Mouse (Mus musculus): ENCODE results near the gene Ubr4. TPM values are rescaled to one million over a fixed set of nuclear protein-coding genes. Genes with fewer than 3 reads are reported as not detected.

The Ubr4 gene
- polyA plus RNA-seq, 1 experiment from 2014 or later, result 97.3 TPM

GRCm38 (mm10) chr4:139423270-139423669, 70.9 kb downstream of the Ubr4 start:
- 89% methylated on average over 2 of the region's 2 CpGs for WGBS
- ATAC-seq (ENCODE audit: low FRiP score, low TSS enrichment) (no peak), DNase-seq (no peak)
- Histone ChIP-seq H3K4me2 (ENCODE audit: low read length) (no peak overlapping the region), H3K27me3 (ENCODE audit: control insufficient read depth, insufficient read depth, low read length) (no peaks in the 10 kb centered on the region), H3K36me3 (ENCODE audit: control insufficient read depth, insufficient read depth, low read length) (peaks cover 98% of the 10 kb centered on the region), H3K9me3 (ENCODE audit: control insufficient read depth, low read length) (no peaks in the 10 kb centered on the region), H3K9ac (replicated peaks; ENCODE audit: low read length) (no peak overlapping the region), H3K4me1 (ENCODE audit: control insufficient read depth, insufficient read depth, low read length) (no peaks in the 10 kb centered on the region), H3K27ac (replicated peaks; ENCODE audit: low read depth, low read length) (no peak overlapping the region), H3K4me3 (replicated peaks; ENCODE audit: low read depth, low read length) (no peak overlapping the region)

- H3K27ac ChIP-seq (replicated peaks; ENCODE audit: low read depth, low read length), result no peak overlapping the region
Observed at GRCm38 (mm10) chr4:139430176-139430575, 77.8 kb downstream of the Ubr4 start.

GRCm38 (mm10) chr4:139430891-139431290, 78.5 kb downstream of the Ubr4 start:
- H3K4me1 ChIP-seq (ENCODE audit: control insufficient read depth, insufficient read depth, low read length), result no peaks in the 10 kb centered on the region
- peaks cover 100% of the 10 kb centered on the region for H3K36me3 ChIP-seq (ENCODE audit: control insufficient read depth, insufficient read depth, low read length)
- no peak overlapping the region for H3K9ac ChIP-seq (replicated peaks; ENCODE audit: low read length)
- H3K27ac ChIP-seq (replicated peaks; ENCODE audit: low read depth, low read length), result no peak overlapping the region
- H3K27me3 ChIP-seq (ENCODE audit: control insufficient read depth, insufficient read depth, low read length), result no peaks in the 10 kb centered on the region
- no peak overlapping the region for H3K4me2 ChIP-seq (ENCODE audit: low read length)
- no peak overlapping the region for H3K4me3 ChIP-seq (replicated peaks; ENCODE audit: low read depth, low read length)
- ATAC-seq (ENCODE audit: low FRiP score, low TSS enrichment), result no peak
- WGBS, result 87% methylated on average over 4 of the region's 4 CpGs
- peak; percentile 8 for DNase-seq
- H3K9me3 ChIP-seq (ENCODE audit: control insufficient read depth, low read length), result no peaks in the 10 kb centered on the region

More at GRCm38 (mm10) chr4:139430176-139430575, 77.8 kb downstream of the Ubr4 start:
- no peaks in the 10 kb centered on the region for H3K27me3 ChIP-seq (ENCODE audit: control insufficient read depth, insufficient read depth, low read length)
- peaks cover 100% of the 10 kb centered on the region for H3K36me3 ChIP-seq (ENCODE audit: control insufficient read depth, insufficient read depth, low read length)
- H3K9ac ChIP-seq (replicated peaks; ENCODE audit: low read length), result no peak overlapping the region
- no peak for ATAC-seq (ENCODE audit: low FRiP score, low TSS enrichment)
- no peaks in the 10 kb centered on the region for H3K4me1 ChIP-seq (ENCODE audit: control insufficient read depth, insufficient read depth, low read length)
- H3K4me2 ChIP-seq (ENCODE audit: low read length), result no peak overlapping the region
- no peak overlapping the region for H3K4me3 ChIP-seq (replicated peaks; ENCODE audit: low read depth, low read length)
- no peaks in the 10 kb centered on the region for H3K9me3 ChIP-seq (ENCODE audit: control insufficient read depth, low read length)
- peak; percentile 77 for DNase-seq
- 49% methylated on average over 15 of the region's 15 CpGs for WGBS

- no peaks in the 10 kb centered on the region for H3K27me3 ChIP-seq (ENCODE audit: control insufficient read depth, insufficient read depth, low read length)
- no peak overlapping the region for H3K9ac ChIP-seq (replicated peaks; ENCODE audit: low read length)
- no peak overlapping the region for H3K4me2 ChIP-seq (ENCODE audit: low read length)
- DNase-seq (no peak), ATAC-seq (ENCODE audit: low FRiP score, low TSS enrichment) (no peak)
- no peaks in the 10 kb centered on the region for H3K9me3 ChIP-seq (ENCODE audit: control insufficient read depth, low read length)
- no peaks in the 10 kb centered on the region for H3K4me1 ChIP-seq (ENCODE audit: control insufficient read depth, insufficient read depth, low read length)
- no peak overlapping the region for H3K4me3 ChIP-seq (replicated peaks; ENCODE audit: low read depth, low read length)
- peaks cover 100% of the 10 kb centered on the region for H3K36me3 ChIP-seq (ENCODE audit: control insufficient read depth, insufficient read depth, low read length)
- WGBS, result 92% methylated on average over 15 of the region's 15 CpGs
- no peak overlapping the region for H3K27ac ChIP-seq (replicated peaks; ENCODE audit: low read depth, low read length)
Observed at GRCm38 (mm10) chr4:139432966-139433765, 80.8 kb downstream of the Ubr4 start.

- ATAC-seq (ENCODE audit: low FRiP score, low TSS enrichment) (no peak), DNase-seq (no peak)
- H3K27ac ChIP-seq (replicated peaks; ENCODE audit: low read depth, low read length), result no peak overlapping the region
- no peak overlapping the region for H3K4me2 ChIP-seq (ENCODE audit: low read length)
- H3K27me3 ChIP-seq (ENCODE audit: control insufficient read depth, insufficient read depth, low read length), result no peaks in the 10 kb centered on the region
- H3K4me3 ChIP-seq (replicated peaks; ENCODE audit: low read depth, low read length), result no peak overlapping the region
- no peaks in the 10 kb centered on the region for H3K9me3 ChIP-seq (ENCODE audit: control insufficient read depth, low read length)
- WGBS, result 93% methylated on average over 5 of the region's 5 CpGs
- no peaks in the 10 kb centered on the region for H3K4me1 ChIP-seq (ENCODE audit: control insufficient read depth, insufficient read depth, low read length)
- H3K36me3 ChIP-seq (ENCODE audit: control insufficient read depth, insufficient read depth, low read length), result peaks cover 99% of the 10 kb centered on the region
- H3K9ac ChIP-seq (replicated peaks; ENCODE audit: low read length), result no peak overlapping the region
Observed at GRCm38 (mm10) chr4:139441244-139441643, 88.8 kb downstream of the Ubr4 start.

- peaks cover 99% of the 10 kb centered on the region for H3K36me3 ChIP-seq (ENCODE audit: control insufficient read depth, insufficient read depth, low read length)
- no peak for DNase-seq
- ATAC-seq (ENCODE audit: low FRiP score, low TSS enrichment), result no peak
- no peak overlapping the region for H3K9ac ChIP-seq (replicated peaks; ENCODE audit: low read length)
- WGBS, result 85% methylated on average over 4 of the region's 4 CpGs
- no peak overlapping the region for H3K4me3 ChIP-seq (replicated peaks; ENCODE audit: low read depth, low read length)
- no peak overlapping the region for H3K4me2 ChIP-seq (ENCODE audit: low read length)
- no peaks in the 10 kb centered on the region for H3K27me3 ChIP-seq (ENCODE audit: control insufficient read depth, insufficient read depth, low read length)
- H3K9me3 ChIP-seq (ENCODE audit: control insufficient read depth, low read length), result no peaks in the 10 kb centered on the region
- no peak overlapping the region for H3K27ac ChIP-seq (replicated peaks; ENCODE audit: low read depth, low read length)
- no peaks in the 10 kb centered on the region for H3K4me1 ChIP-seq (ENCODE audit: control insufficient read depth, insufficient read depth, low read length)
Observed at GRCm38 (mm10) chr4:139441806-139442205, 89.4 kb downstream of the Ubr4 start.

- 84% methylated on average over 15 of the region's 15 CpGs for WGBS
- no peak overlapping the region for H3K27ac ChIP-seq (replicated peaks; ENCODE audit: low read depth, low read length)
- no peaks in the 10 kb centered on the region for H3K27me3 ChIP-seq (ENCODE audit: control insufficient read depth, insufficient read depth, low read length)
- H3K36me3 ChIP-seq (ENCODE audit: control insufficient read depth, insufficient read depth, low read length), result peaks cover 99% of the 10 kb centered on the region
- no peak overlapping the region for H3K4me2 ChIP-seq (ENCODE audit: low read length)
- H3K4me1 ChIP-seq (ENCODE audit: control insufficient read depth, insufficient read depth, low read length), result no peaks in the 10 kb centered on the region
- H3K9ac ChIP-seq (replicated peaks; ENCODE audit: low read length), result no peak overlapping the region
- DNase-seq (no peak), ATAC-seq (ENCODE audit: low FRiP score, low TSS enrichment) (no peak)
- H3K4me3 ChIP-seq (replicated peaks; ENCODE audit: low read depth, low read length), result no peak overlapping the region
- H3K9me3 ChIP-seq (ENCODE audit: control insufficient read depth, low read length), result no peaks in the 10 kb centered on the region
Observed at GRCm38 (mm10) chr4:139442391-139443355, 90.3 kb downstream of the Ubr4 start.

- no peaks in the 10 kb centered on the region for H3K27me3 ChIP-seq (ENCODE audit: control insufficient read depth, insufficient read depth, low read length)
- peaks cover 99% of the 10 kb centered on the region for H3K36me3 ChIP-seq (ENCODE audit: control insufficient read depth, insufficient read depth, low read length)
- H3K27ac ChIP-seq (replicated peaks; ENCODE audit: low read depth, low read length), result no peak overlapping the region
- no peaks in the 10 kb centered on the region for H3K4me1 ChIP-seq (ENCODE audit: control insufficient read depth, insufficient read depth, low read length)
- ATAC-seq (ENCODE audit: low FRiP score, low TSS enrichment), result no peak
- no peak for DNase-seq
- no peak overlapping the region for H3K4me3 ChIP-seq (replicated peaks; ENCODE audit: low read depth, low read length)
- H3K9ac ChIP-seq (replicated peaks; ENCODE audit: low read length), result no peak overlapping the region
- H3K4me2 ChIP-seq (ENCODE audit: low read length), result no peak overlapping the region
- 97% methylated on average over 10 of the region's 10 CpGs for WGBS
- no peaks in the 10 kb centered on the region for H3K9me3 ChIP-seq (ENCODE audit: control insufficient read depth, low read length)
Observed at GRCm38 (mm10) chr4:139444315-139444714, 91.9 kb downstream of the Ubr4 start.
